Mouse (Mus musculus): Measurements from ENCODE around the gene Trim17. TPM values are rescaled to one million over a fixed set of nuclear protein-coding genes. Genes with fewer than 3 reads are reported as not detected.

Gene Trim17
- polyA plus RNA-seq, 1 experiment = 0.47 TPM

DNA sequence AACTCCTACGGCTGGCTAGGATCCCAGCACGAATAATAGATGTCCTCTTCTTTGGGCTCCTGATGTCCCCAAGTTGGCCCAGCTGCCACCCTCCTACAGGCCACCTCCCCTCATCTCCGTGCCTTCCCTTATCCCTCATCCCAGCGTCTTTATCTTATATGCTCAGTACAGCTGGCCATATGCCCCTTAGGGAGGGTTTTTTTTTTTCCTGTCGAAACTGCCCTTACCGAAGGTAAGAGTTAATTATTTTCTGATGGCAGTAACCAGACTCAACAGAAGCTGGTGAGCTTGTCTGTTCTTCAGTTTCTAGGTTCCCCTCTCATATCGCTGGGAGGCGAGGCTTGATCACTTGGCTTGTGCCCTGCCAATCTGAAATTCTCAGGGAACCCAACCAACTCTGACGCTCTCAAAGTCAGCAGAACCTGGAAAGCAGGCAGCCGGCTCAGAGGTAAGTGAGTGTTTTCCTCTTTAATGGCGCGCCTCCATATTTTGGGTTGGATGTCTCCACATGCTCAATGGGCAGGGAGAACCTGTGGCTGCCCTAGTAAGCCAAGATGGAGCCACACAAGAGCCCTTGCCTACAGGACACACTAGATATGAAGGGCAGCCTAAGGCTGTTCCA is 36.6 kb upstream of the Trim17 start, which contains the start of gene Btnl10:
Gene Btnl10 (plus strand): TSS at position 164 of the 622 bp plus-strand sequence.
- TF ChIP-seq CTCF (IDR thresholded peaks at IDR 0.05; ENCODE audit: borderline replicate concordance, control insufficient read depth, extremely low read depth, insufficient read depth, low read length, poor library complexity) = no peak
- TF ChIP-seq POLR2A (IDR thresholded peaks at IDR 0.05; ENCODE audit: control insufficient read depth, extremely low read depth, insufficient read depth, low read length, poor library complexity) = no peak
- no peaks in the 10 kb centered on the region for H3K27me3 ChIP-seq (ENCODE audit: control insufficient read depth, insufficient read depth, low read length)
- H3K27ac ChIP-seq (ENCODE audit: control insufficient read depth, insufficient read depth, low read length) = no peak within 1 kb of the TSS
- 95% methylated on average over 12 of the region's 12 CpGs for WGBS
- H3K36me3 ChIP-seq (ENCODE audit: control insufficient read depth, insufficient read depth, low read length) = no peaks in the 10 kb centered on the region
- no peak within 1 kb of the TSS for H3K4me3 ChIP-seq (ENCODE audit: control insufficient read depth, insufficient read depth, low read length)
- H3K4me1 ChIP-seq (replicated peaks; ENCODE audit: control insufficient read depth, insufficient read depth, low read length) = peaks cover 28% of the 10 kb centered on the region
- DNase-seq = no peak

- no peaks in the 10 kb centered on the region for H3K27me3 ChIP-seq (ENCODE audit: control insufficient read depth, insufficient read depth, low read length)
- H3K4me3 ChIP-seq (ENCODE audit: control insufficient read depth, insufficient read depth, low read length) = no peak overlapping the region
- H3K27ac ChIP-seq (ENCODE audit: control insufficient read depth, insufficient read depth, low read length) = no peak overlapping the region
- WGBS = 87% methylated on average over 5 of the region's 5 CpGs
- H3K36me3 ChIP-seq (ENCODE audit: control insufficient read depth, insufficient read depth, low read length) = no peaks in the 10 kb centered on the region
- DNase-seq = no peak
- H3K4me1 ChIP-seq (replicated peaks; ENCODE audit: control insufficient read depth, insufficient read depth, low read length) = peaks cover 30% of the 10 kb centered on the region
- TF ChIP-seq POLR2A (IDR thresholded peaks at IDR 0.05; ENCODE audit: control insufficient read depth, extremely low read depth, insufficient read depth, low read length, poor library complexity) = no peak
- TF ChIP-seq CTCF (IDR thresholded peaks at IDR 0.05; ENCODE audit: borderline replicate concordance, control insufficient read depth, extremely low read depth, insufficient read depth, low read length, poor library complexity) = no peak
These were observed 35.7 kb upstream of the Trim17 start for GRCm38 (mm10) chr11:58918759-58919158.

- Histone ChIP-seq H3K27me3 (ENCODE audit: control insufficient read depth, insufficient read depth, low read length) (no peaks in the 10 kb centered on the region), H3K36me3 (ENCODE audit: control insufficient read depth, insufficient read depth, low read length) (no peaks in the 10 kb centered on the region), H3K4me1 (replicated peaks; ENCODE audit: control insufficient read depth, insufficient read depth, low read length) (peaks cover 22% of the 10 kb centered on the region), H3K27ac (ENCODE audit: control insufficient read depth, insufficient read depth, low read length) (no peak overlapping the region), H3K4me3 (ENCODE audit: control insufficient read depth, insufficient read depth, low read length) (no peak overlapping the region)
- TF ChIP-seq CTCF (IDR thresholded peaks at IDR 0.05; ENCODE audit: borderline replicate concordance, control insufficient read depth, extremely low read depth, insufficient read depth, low read length, poor library complexity) = no peak
- no peak for TF ChIP-seq POLR2A (IDR thresholded peaks at IDR 0.05; ENCODE audit: control insufficient read depth, extremely low read depth, insufficient read depth, low read length, poor library complexity)
- no peak for DNase-seq
- 91% methylated on average over 9 of the region's 9 CpGs for WGBS
These were observed 32.1 kb upstream of the Trim17 start for GRCm38 (mm10) chr11:58922420-58922819.

- Histone ChIP-seq H3K4me1 (replicated peaks; ENCODE audit: control insufficient read depth, insufficient read depth, low read length) (peaks cover 5% of the 10 kb centered on the region; the same call in 1 of the 2 replicates), H3K27ac (ENCODE audit: control insufficient read depth, insufficient read depth, low read length) (no peak overlapping the region), H3K36me3 (ENCODE audit: control insufficient read depth, insufficient read depth, low read length) (no peaks in the 10 kb centered on the region), H3K27me3 (ENCODE audit: control insufficient read depth, insufficient read depth, low read length) (no peaks in the 10 kb centered on the region), H3K4me3 (ENCODE audit: control insufficient read depth, insufficient read depth, low read length) (no peak overlapping the region)
- 93% methylated on average over 2 of the region's 3 CpGs for WGBS
- TF ChIP-seq CTCF (IDR thresholded peaks at IDR 0.05; ENCODE audit: borderline replicate concordance, control insufficient read depth, extremely low read depth, insufficient read depth, low read length, poor library complexity) (no peak), POLR2A (IDR thresholded peaks at IDR 0.05; ENCODE audit: control insufficient read depth, extremely low read depth, insufficient read depth, low read length, poor library complexity) (no peak)
- no peak for DNase-seq
These were observed 27.8 kb upstream of the Trim17 start for GRCm38 (mm10) chr11:58926651-58927050.

GRCm38 (mm10) chr11:58927053-58927452 is 27.4 kb upstream of the Trim17 start:
- 77% methylated on average over 2 of the region's 2 CpGs for WGBS
- peaks cover under 1% of the 10 kb centered on the region; the same call in 1 of the 2 replicates for H3K36me3 ChIP-seq (ENCODE audit: control insufficient read depth, insufficient read depth, low read length)
- no peak for TF ChIP-seq POLR2A (IDR thresholded peaks at IDR 0.05; ENCODE audit: control insufficient read depth, extremely low read depth, insufficient read depth, low read length, poor library complexity)
- TF ChIP-seq CTCF (IDR thresholded peaks at IDR 0.05; ENCODE audit: borderline replicate concordance, control insufficient read depth, extremely low read depth, insufficient read depth, low read length, poor library complexity) = no peak
- H3K4me3 ChIP-seq (ENCODE audit: control insufficient read depth, insufficient read depth, low read length) = no peak overlapping the region
- H3K27ac ChIP-seq (ENCODE audit: control insufficient read depth, insufficient read depth, low read length) = no peak overlapping the region
- H3K4me1 ChIP-seq (replicated peaks; ENCODE audit: control insufficient read depth, insufficient read depth, low read length) = peaks cover 5% of the 10 kb centered on the region; the same call in 1 of the 2 replicates
- DNase-seq = no peak
- H3K27me3 ChIP-seq (ENCODE audit: control insufficient read depth, insufficient read depth, low read length) = no peaks in the 10 kb centered on the region

DNA sequence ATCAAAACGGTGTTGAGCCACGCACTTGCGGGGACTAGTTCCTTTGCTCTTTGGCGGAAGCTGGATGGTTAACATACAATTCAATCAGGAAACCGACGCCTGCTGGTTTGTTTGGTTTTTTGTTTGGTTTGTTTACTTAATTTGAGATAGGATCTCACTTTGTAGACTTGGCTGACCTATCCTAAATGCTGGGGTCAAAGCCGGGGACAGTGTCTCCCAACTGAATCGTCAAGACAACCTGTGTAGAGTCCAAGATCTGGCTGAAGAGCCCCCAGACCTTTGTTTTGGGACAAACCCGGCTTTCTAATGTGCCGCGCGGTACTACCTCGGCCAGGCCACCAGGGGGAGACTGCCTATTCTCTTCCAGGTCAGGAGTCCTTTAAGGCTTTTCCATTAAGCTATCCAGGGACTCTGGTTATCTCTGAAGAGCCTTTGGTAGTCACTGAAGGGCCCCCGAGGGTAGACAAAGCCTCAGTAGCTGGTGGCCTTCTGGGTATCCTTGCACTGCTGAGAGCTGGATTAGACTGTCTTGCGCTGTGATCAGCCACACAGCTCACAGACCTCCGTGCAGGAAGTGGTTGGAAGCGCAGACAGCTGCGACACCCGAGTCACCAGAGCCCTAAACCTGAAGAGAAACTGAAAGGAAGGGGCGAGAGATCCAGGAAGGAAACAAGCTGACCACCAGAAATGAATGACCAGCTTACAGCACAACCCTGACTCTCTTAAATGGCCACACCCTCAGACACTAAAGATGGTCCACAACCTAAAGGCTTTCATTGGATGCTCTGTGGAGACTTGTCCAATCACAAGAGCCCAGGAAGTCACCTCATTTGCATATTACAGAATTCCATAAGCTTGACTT is 26.5 kb upstream of the Trim17 start:
- Histone ChIP-seq H3K27me3 (ENCODE audit: control insufficient read depth, insufficient read depth, low read length) (no peaks in the 10 kb centered on the region), H3K4me1 (replicated peaks; ENCODE audit: control insufficient read depth, insufficient read depth, low read length) (peaks cover 3% of the 10 kb centered on the region; the same call in 1 of the 2 replicates), H3K36me3 (ENCODE audit: control insufficient read depth, insufficient read depth, low read length) (peaks cover 11% of the 10 kb centered on the region), H3K27ac (ENCODE audit: control insufficient read depth, insufficient read depth, low read length) (peak overlapping the region; percentile 96), H3K4me3 (ENCODE audit: control insufficient read depth, insufficient read depth, low read length) (peak overlapping the region; percentile 51)
- 1% methylated on average over 20 of the region's 20 CpGs for WGBS
- TF ChIP-seq CTCF (IDR thresholded peaks at IDR 0.05; ENCODE audit: borderline replicate concordance, control insufficient read depth, extremely low read depth, insufficient read depth, low read length, poor library complexity) (peak; percentile 92; the same call in 1 of the 2 replicates), POLR2A (IDR thresholded peaks at IDR 0.05; ENCODE audit: control insufficient read depth, extremely low read depth, insufficient read depth, low read length, poor library complexity) (no peak)
- DNase-seq = peak; percentile 75

All from thymus, adult 2 months (tissue).